36 mouse cellular contexts compared by ENCODE assay signal in genomic region chr7:19324221-19324620, GRCm38 (mm10). TPM values are rescaled to one million over a fixed set of nuclear protein-coding genes. Genes with fewer than 3 reads are reported as not detected.
"Had no signal": no experiment of that assay in that cellular context is flagged by ENCODE, and none has a peak within 500 bp of the region (broad histone marks: within the 10 kb centered on the region; RNA-seq: fewer than 3 reads in every experiment).

No protein-coding gene starts in this region.

- H3K27ac ChIP-seq: left cerebral cortex, adult 2 months; limb, embryonic 12.5 days; limb, embryonic 15.5 days; liver, embryonic 12.5 days; liver, embryonic 13.5 days; liver, embryonic 14.5 days; liver, embryonic 15.5 days; lung, embryonic 15.5 days; macrophage; midbrain, embryonic 10.5 days; midbrain, embryonic 12.5 days; midbrain, embryonic 13.5 days; midbrain, embryonic 15.5 days; neural tube, embryonic 12.5 days had no signal

- H3K9me3 ChIP-seq: limb, embryonic 12.5 days; limb, embryonic 15.5 days; liver, embryonic 12.5 days; liver, embryonic 15.5 days; lung, embryonic 15.5 days; midbrain, embryonic 10.5 days; midbrain, embryonic 12.5 days; midbrain, embryonic 13.5 days; midbrain, embryonic 15.5 days; neural tube, embryonic 12.5 days had no signal

- H3K27me3 ChIP-seq: midbrain, embryonic 15.5 days had no signal

- H3K4me2 ChIP-seq: limb, embryonic 12.5 days; limb, embryonic 15.5 days; liver, embryonic 11.5 days; liver, embryonic 12.5 days; liver, embryonic 13.5 days; liver, embryonic 15.5 days; lung, embryonic 14.5 days; lung, embryonic 15.5 days; midbrain, embryonic 11.5 days; midbrain, embryonic 12.5 days; midbrain, embryonic 13.5 days; midbrain, embryonic 15.5 days; neural tube, embryonic 12.5 days had no signal

- DNase-seq: left cerebral cortex, postnatal 4 days; liver; liver, embryonic 13.5 days; liver, postnatal 0 days; lung, adult 18-20 months; lung, adult 2 months; lung, embryonic 14.5 days; lung, postnatal 10 days; lung, postnatal 14 days; lung, postnatal 36 days; lung, postnatal 4 days; midbrain, embryonic 14.5 days had no signal

- H3K9ac ChIP-seq: limb, embryonic 12.5 days; limb, embryonic 15.5 days; liver, embryonic 12.5 days; liver, embryonic 13.5 days; liver, embryonic 14.5 days; liver, embryonic 15.5 days; liver, postnatal 0 days; lung, embryonic 14.5 days; lung, embryonic 15.5 days; midbrain, embryonic 12.5 days; midbrain, embryonic 13.5 days; midbrain, embryonic 15.5 days; neural tube, embryonic 12.5 days had no signal

- H3K4me3 ChIP-seq: left cerebral cortex, adult 2 months; limb, embryonic 12.5 days; limb, embryonic 15.5 days; liver, embryonic 12.5 days; liver, embryonic 13.5 days; liver, embryonic 15.5 days; lung, embryonic 15.5 days; midbrain, embryonic 10.5 days; midbrain, embryonic 12.5 days; midbrain, embryonic 13.5 days; midbrain, embryonic 15.5 days; myocyte; neural tube, embryonic 12.5 days had no signal

- H3K36me3 ChIP-seq: limb, embryonic 12.5 days; limb, embryonic 15.5 days; liver, embryonic 12.5 days; liver, embryonic 13.5 days; liver, embryonic 15.5 days; lung, embryonic 15.5 days; midbrain, embryonic 10.5 days; midbrain, embryonic 12.5 days; midbrain, embryonic 13.5 days; midbrain, embryonic 15.5 days; neural tube, embryonic 12.5 days had no signal

- ATAC-seq: liver, embryonic 12.5 days; liver, postnatal 0 days; lung, postnatal 0 days; midbrain, embryonic 13.5 days; midbrain, embryonic 15.5 days; midbrain, embryonic 16.5 days had no signal

RNA-seq across cellular contexts. Expression of gene Fosb, which starts 14.4 kb away (rescaled TPM):
- polyA plus RNA-seq: limb, embryonic 11.5 days; liver, embryonic 13.5 days; liver, embryonic 16.5 days; lung, embryonic 14.5 days; midbrain, embryonic 13.5 days; midbrain, embryonic 14.5 days; midbrain, embryonic 15.5 days; neural tube, embryonic 11.5 days; neural tube, embryonic 12.5 days had no signal

RNA-seq across cellular contexts. Expression of gene Ppp1r13l, which starts 35.3 kb away (rescaled TPM):
- total RNA-seq: monocyte, adult 5-6 weeks had no signal

RNA-seq across cellular contexts. Expression of gene Rtn2, which starts 41.8 kb away (rescaled TPM):
- total RNA-seq: megakaryocyte progenitor cell, adult 5-6 weeks; megakaryocyte-erythroid progenitor cell, adult 5-6 weeks; monocyte, adult 5-6 weeks had no signal
